Mouse (Mus musculus) liver, embryonic 15.5 days (tissue): Measurements from ENCODE around the gene Stx8. TPM values are rescaled to one million over a fixed set of nuclear protein-coding genes. Genes with fewer than 3 reads are reported as not detected.

ENCODE experiments used
- ATAC-seq: fragments of 200-750 bp; cut with Nextera tagmentation; 2 replicates; pipeline ENCODE4 v1.8.0; 2017; ENCODE audit warnings: moderate number of reproducible peaks, mild to moderate bottlenecking, moderate library complexity; ENCODE audit not compliant: insufficient read depth
- H3K27ac ChIP-seq: fragments of 300-500 bp; sonication (generic); replicated peaks from 2 replicates; pipeline ENCODE4 v1.5.1; 2015; ENCODE audit warnings: mild to moderate bottlenecking, inconsistent platforms
- H3K27me3 ChIP-seq: fragments of 300-500 bp; sonication (generic); 2 replicates; pipeline ENCODE4 v1.6.1; 2015; ENCODE audit warnings: mild to moderate bottlenecking, inconsistent platforms
- H3K36me3 ChIP-seq: fragments of 300-500 bp; sonication (generic); replicated peaks from 2 replicates; pipeline ENCODE4 v1.6.1; 2015; ENCODE audit warnings: moderate library complexity, mild to moderate bottlenecking, inconsistent platforms
- H3K4me1 ChIP-seq: fragments of 300-500 bp; sonication (generic); replicated peaks from 2 replicates; pipeline ENCODE4 v1.6.1; 2015; ENCODE audit warnings: inconsistent platforms
- H3K4me2 ChIP-seq: fragments of 300-500 bp; sonication (generic); 2 replicates; pipeline ENCODE4 v1.6.1; 2015; ENCODE audit warnings: moderate library complexity, mild to moderate bottlenecking, inconsistent platforms
- H3K4me3 ChIP-seq: fragments of 300-500 bp; sonication (generic); replicated peaks from 2 replicates; pipeline ENCODE4 v1.5.1; 2015; ENCODE audit warnings: mild to moderate bottlenecking, inconsistent platforms
- H3K9ac ChIP-seq: fragments of 300-500 bp; sonication (generic); 2 replicates; pipeline ENCODE4 v1.6.1; 2015; ENCODE audit warnings: moderate library complexity, mild to moderate bottlenecking, inconsistent platforms
- H3K9me3 ChIP-seq: fragments of 300-500 bp; sonication (generic); replicated peaks from 2 replicates; pipeline ENCODE4 v1.6.1; 2016; ENCODE audit warnings: inconsistent platforms
- WGBS: fragments of 180-500 bp; shearing (Covaris S2); methylation state at CpG from one replicate; pipeline ENCODE4 v1.1.7; 2015; ENCODE audit warnings: mixed read lengths; ENCODE audit not compliant: insufficient replicate concordance; 5-methylcytosine and 5-hydroxymethylcytosine counted together
- polyA plus RNA-seq: library from polyadenylated mRNA; unstranded; fragments of >200 nt; fragmentation: Nextera tagmentation; extraction: Ambion mirVana; gene quantifications from 2 replicates; pipeline ENCODE4 v1.2.1, GENCODE M21; 2015

Stx8 gene
- polyA plus RNA-seq, 1 experiment from 2014 or later = 20.0 TPM

DNA sequence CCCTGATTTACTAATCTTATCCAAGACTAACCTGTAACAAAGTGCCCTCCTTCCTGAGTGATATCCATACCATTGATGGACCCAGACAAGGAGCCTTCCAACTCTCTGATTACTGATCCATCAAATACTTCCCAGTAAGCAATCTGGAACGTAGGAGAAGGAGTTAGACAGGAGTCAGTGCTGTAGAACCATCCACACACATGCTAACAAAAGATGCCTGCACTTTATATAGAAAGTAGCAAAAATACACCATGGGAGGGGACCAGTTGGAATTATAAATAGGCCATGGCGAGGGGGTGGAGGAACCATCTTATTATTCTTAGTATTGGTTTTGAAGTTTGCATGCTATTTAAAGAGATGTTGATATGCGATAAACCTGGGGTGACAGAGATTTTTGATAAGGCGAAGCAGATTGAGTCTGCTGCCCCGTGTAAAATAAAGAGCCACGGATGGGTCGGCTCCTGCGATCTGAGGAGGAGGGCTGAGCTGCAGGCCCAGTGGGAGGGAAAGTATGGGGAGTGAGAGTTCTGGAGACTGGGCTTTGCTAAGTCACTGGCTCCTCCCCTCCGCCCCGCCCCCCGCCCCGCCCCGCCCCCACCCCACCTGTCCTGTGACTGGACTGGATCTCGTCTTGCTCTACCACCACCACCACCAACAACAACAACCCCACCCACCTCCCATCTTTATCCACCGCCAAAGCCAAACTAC lies 39.5 kb upstream of the Stx8 start:
- H3K9me3 ChIP-seq = no peaks in the 10 kb centered on the region
- H3K27me3 ChIP-seq = peaks cover 15% of the 10 kb centered on the region
- WGBS = 24% methylated on average over 12 of the region's 15 CpGs
- H3K4me3 ChIP-seq = no peak overlapping the region
- H3K9ac ChIP-seq = no peak overlapping the region
- no peaks in the 10 kb centered on the region for H3K36me3 ChIP-seq
- peaks cover 12% of the 10 kb centered on the region for H3K4me1 ChIP-seq
- no peak overlapping the region for H3K4me2 ChIP-seq
- H3K27ac ChIP-seq = no peak overlapping the region
- no peak for ATAC-seq

- 78% methylated on average over 3 of the region's 3 CpGs for WGBS
- H3K4me2 ChIP-seq = no peak overlapping the region
Observed at GRCm38 (mm10) chr11:67932156-67932555, 33.8 kb upstream of the Stx8 start.

DNA sequence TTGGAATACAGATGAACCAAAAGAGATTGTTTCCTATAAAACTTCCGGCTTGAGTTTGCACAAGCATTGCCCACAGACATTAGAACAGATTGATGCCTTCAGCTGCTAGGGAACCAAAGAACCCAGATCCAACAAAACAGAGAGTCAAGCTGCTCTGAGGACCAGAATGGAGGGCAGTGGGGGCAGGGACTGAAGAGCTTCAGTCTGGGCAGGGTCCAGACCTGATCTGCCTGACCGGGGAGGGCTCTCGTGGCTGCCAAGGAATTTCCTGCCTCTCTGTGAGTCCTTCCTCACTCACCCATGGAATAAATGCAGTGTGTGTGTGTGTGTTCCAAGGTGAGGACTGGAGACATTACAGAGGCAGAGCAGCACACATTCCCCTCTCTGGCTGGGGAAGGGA lies 17.8 kb upstream of the Stx8 start:
- no peaks in the 10 kb centered on the region for H3K36me3 ChIP-seq
- H3K4me1 ChIP-seq = no peaks in the 10 kb centered on the region
- no peak for ATAC-seq
- 41% methylated on average over 3 of the region's 3 CpGs for WGBS
- H3K27me3 ChIP-seq = no peaks in the 10 kb centered on the region
- no peak overlapping the region for H3K9ac ChIP-seq
- H3K4me2 ChIP-seq = no peak overlapping the region
- no peaks in the 10 kb centered on the region for H3K9me3 ChIP-seq
- no peak overlapping the region for H3K4me3 ChIP-seq
- H3K27ac ChIP-seq = no peak overlapping the region

More at GRCm38 (mm10) chr11:67932156-67932555, 33.8 kb upstream of the Stx8 start:
- Histone ChIP-seq H3K4me3 (no peak overlapping the region), H3K27me3 (no peaks in the 10 kb centered on the region), H3K4me1 (no peaks in the 10 kb centered on the region), H3K9ac (no peak overlapping the region), H3K36me3 (no peaks in the 10 kb centered on the region), H3K9me3 (no peaks in the 10 kb centered on the region), H3K27ac (no peak overlapping the region)
- no peak for ATAC-seq

DNA sequence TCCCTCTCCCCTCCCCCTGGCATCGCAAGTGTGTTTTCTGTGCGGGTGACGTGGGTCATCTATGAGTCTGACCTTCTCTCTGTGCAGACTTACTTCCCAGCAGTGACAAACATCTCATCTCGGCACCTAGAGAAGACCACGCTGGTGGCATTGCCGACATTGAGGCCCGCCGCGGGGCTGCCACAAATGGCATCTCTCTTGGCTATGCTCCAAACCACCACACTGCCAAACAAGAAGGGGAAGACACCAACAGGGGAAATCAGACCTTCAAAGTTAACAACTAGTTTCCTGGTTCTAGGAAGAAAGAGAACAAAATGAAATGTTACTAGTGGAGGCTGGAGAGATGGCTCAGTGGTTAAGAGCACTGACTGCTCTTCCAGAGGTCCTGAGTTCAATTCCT lies 16.5 kb upstream of the Stx8 start:
- Histone ChIP-seq H3K4me1 (no peaks in the 10 kb centered on the region), H3K27ac (no peak overlapping the region), H3K4me2 (no peak overlapping the region), H3K4me3 (no peak overlapping the region), H3K9me3 (no peaks in the 10 kb centered on the region), H3K9ac (no peak overlapping the region), H3K36me3 (no peaks in the 10 kb centered on the region), H3K27me3 (no peaks in the 10 kb centered on the region)
- WGBS = 58% methylated on average over 9 of the region's 9 CpGs
- ATAC-seq = no peak

GRCm38 (mm10) chr11:67953604-67954003 lies 12.4 kb upstream of the Stx8 start:
- H3K36me3 ChIP-seq = no peaks in the 10 kb centered on the region
- no peaks in the 10 kb centered on the region for H3K4me1 ChIP-seq
- no peaks in the 10 kb centered on the region for H3K9me3 ChIP-seq
- H3K4me3 ChIP-seq = no peak overlapping the region
- H3K4me2 ChIP-seq = no peak overlapping the region
- no peaks in the 10 kb centered on the region for H3K27me3 ChIP-seq
- no peak overlapping the region for H3K27ac ChIP-seq
- WGBS = 61% methylated on average over 5 of the region's 5 CpGs
- no peak for ATAC-seq
- no peak overlapping the region for H3K9ac ChIP-seq

DNA sequence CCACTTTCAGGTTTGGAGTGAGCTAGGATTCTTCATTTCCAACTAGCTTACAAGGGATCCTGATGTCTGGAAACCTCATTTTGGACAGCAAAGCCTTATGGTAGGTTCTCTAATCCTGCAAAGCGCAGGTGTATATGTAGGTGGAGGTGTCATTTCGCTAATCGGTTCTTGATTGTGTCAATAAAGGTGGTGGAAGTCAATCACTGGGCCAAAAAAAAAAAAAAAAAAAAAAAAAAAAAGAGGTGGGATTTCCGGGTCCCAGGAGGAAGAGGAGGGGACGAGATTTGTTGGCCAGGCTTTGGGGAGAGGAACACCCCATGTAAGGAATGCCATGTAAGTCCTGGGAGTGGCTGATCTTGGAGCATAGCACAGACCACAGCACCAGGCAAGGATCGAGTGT lies 11.6 kb upstream of the Stx8 start:
- ATAC-seq = no peak
- no peak overlapping the region for H3K4me2 ChIP-seq
- WGBS = 62% methylated on average over 6 of the region's 6 CpGs
- no peaks in the 10 kb centered on the region for H3K27me3 ChIP-seq
- no peaks in the 10 kb centered on the region for H3K4me1 ChIP-seq
- H3K9ac ChIP-seq = no peak overlapping the region
- H3K9me3 ChIP-seq = no peaks in the 10 kb centered on the region
- no peak overlapping the region for H3K4me3 ChIP-seq
- H3K27ac ChIP-seq = no peak overlapping the region
- H3K36me3 ChIP-seq = no peaks in the 10 kb centered on the region

- Histone ChIP-seq H3K27me3 (no peaks in the 10 kb centered on the region), H3K36me3 (no peaks in the 10 kb centered on the region), H3K27ac (no peak overlapping the region), H3K4me3 (no peak overlapping the region), H3K9me3 (no peaks in the 10 kb centered on the region), H3K4me1 (peaks cover 21% of the 10 kb centered on the region), H3K9ac (no peak overlapping the region), H3K4me2 (no peak overlapping the region)
- no peak for ATAC-seq
- WGBS = 57% methylated on average over 6 of the region's 6 CpGs
Observed at GRCm38 (mm10) chr11:67964110-67964509, 1.9 kb upstream of the Stx8 start.

GRCm38 (mm10) chr11:67965242-67965883 lies 630 bp upstream of the Stx8 start, which contains the start of gene Cfap52:
Gene Cfap52, minus strand, starts transcription at chr11:67965651.
- H3K9me3 ChIP-seq = no peaks in the 10 kb centered on the region
- no peaks in the 10 kb centered on the region for H3K27me3 ChIP-seq
- peak within 1 kb of the TSS; percentile 51; the same call in 1 of the 2 replicates for H3K27ac ChIP-seq
- peak within 1 kb of the TSS; percentile 81 for H3K4me3 ChIP-seq
- peak within 1 kb of the TSS; percentile 83 for H3K4me2 ChIP-seq
- no peaks in the 10 kb centered on the region; the same call in 1 of the 2 replicates for H3K36me3 ChIP-seq
- no peak for ATAC-seq
- 7% methylated on average over 15 of the region's 15 CpGs for WGBS
- peaks cover 21% of the 10 kb centered on the region for H3K4me1 ChIP-seq
- peak within 1 kb of the TSS; percentile 69 for H3K9ac ChIP-seq

GRCm38 (mm10) chr11:67967831-67968230 lies 1.8 kb downstream of the Stx8 start:
- H3K9me3 ChIP-seq = no peaks in the 10 kb centered on the region

GRCm38 (mm10) chr11:67972606-67973005 lies 6.6 kb downstream of the Stx8 start:
- ATAC-seq = no peak
- no peaks in the 10 kb centered on the region for H3K9me3 ChIP-seq
- H3K27me3 ChIP-seq = no peaks in the 10 kb centered on the region
- H3K36me3 ChIP-seq = no peaks in the 10 kb centered on the region; the same call in 1 of the 2 replicates
- WGBS = 73% methylated on average over 1 of the region's 1 CpGs
- H3K4me3 ChIP-seq = no peak overlapping the region
- peaks cover 4% of the 10 kb centered on the region for H3K4me1 ChIP-seq
- no peak overlapping the region for H3K27ac ChIP-seq
- H3K4me2 ChIP-seq = no peak overlapping the region
- no peak overlapping the region for H3K9ac ChIP-seq

More at GRCm38 (mm10) chr11:67967831-67968230, 1.8 kb downstream of the Stx8 start:
- WGBS = 74% methylated on average over 11 of the region's 11 CpGs
- H3K4me1 ChIP-seq = peaks cover 21% of the 10 kb centered on the region
- H3K4me3 ChIP-seq = 0 out of 2 replicates have a peak overlapping the region, but pooled peaks have one; percentile 81
- H3K27me3 ChIP-seq = no peaks in the 10 kb centered on the region
- no peak overlapping the region for H3K4me2 ChIP-seq
- ATAC-seq = no peak
- no peak overlapping the region for H3K9ac ChIP-seq
- H3K36me3 ChIP-seq = no peaks in the 10 kb centered on the region; the same call in 1 of the 2 replicates
- H3K27ac ChIP-seq = no peak overlapping the region

GRCm38 (mm10) chr11:67973225-67973624 lies 7.2 kb downstream of the Stx8 start:
- ATAC-seq = no peak
- H3K4me2 ChIP-seq = no peak overlapping the region
- H3K4me3 ChIP-seq = no peak overlapping the region
- no peaks in the 10 kb centered on the region; the same call in 1 of the 2 replicates for H3K36me3 ChIP-seq
- H3K9me3 ChIP-seq = no peaks in the 10 kb centered on the region
- H3K27me3 ChIP-seq = no peaks in the 10 kb centered on the region
- H3K9ac ChIP-seq = no peak overlapping the region
- no peak overlapping the region for H3K27ac ChIP-seq
- H3K4me1 ChIP-seq = no peaks in the 10 kb centered on the region
- WGBS = 69% methylated on average over 5 of the region's 5 CpGs
